Mouse (Mus musculus) heart, postnatal 36 days (tissue): ENCODE results near the gene Nle1. TPM values are rescaled to one million over a fixed set of nuclear protein-coding genes. Genes with fewer than 3 reads are reported as not detected.

Experiments
- DNase-seq, 2 experiments: peaks; one replicate each; pipeline ENCODE4 v3.0.0; 2021 to 2022
- intact Hi-C: fragments of 180-260 bp; cut with DNase I; formaldehyde crosslinking; loops from one replicate; pipeline ENCODE4 v1.15.1; 2025
- total RNA-seq, 2 experiments: library from RNA; stranded (reverse); gene quantifications; 2 replicates each; pipeline ENCODE4 v1.2.3; 2021

Gene Nle1
- total RNA-seq, 2 experiments from 2014 or later: 11.3 to 13.3 TPM

DNA sequence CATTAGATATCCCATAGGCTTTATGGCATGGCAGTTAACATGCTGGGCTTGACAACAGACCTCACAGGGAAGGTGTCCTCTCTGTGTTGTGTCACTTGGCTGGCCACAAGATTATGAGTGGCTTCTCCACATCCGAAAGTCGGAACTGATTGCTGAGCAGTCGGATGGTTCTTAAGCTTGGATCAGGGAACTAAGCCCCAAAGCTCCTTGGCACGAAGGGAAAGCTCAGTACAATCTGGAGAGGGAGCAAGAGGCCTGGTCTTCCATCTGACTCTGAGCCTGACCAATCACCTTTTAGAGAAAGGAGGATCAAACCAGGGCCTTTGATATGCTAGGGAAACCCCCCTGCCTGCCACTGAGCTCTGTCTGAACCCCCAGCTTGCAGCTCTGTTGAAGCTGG lies 13.5 kb upstream of the Nle1 start:
- intact Hi-C loops: no loop called here
- DNase-seq: no peak

DNA sequence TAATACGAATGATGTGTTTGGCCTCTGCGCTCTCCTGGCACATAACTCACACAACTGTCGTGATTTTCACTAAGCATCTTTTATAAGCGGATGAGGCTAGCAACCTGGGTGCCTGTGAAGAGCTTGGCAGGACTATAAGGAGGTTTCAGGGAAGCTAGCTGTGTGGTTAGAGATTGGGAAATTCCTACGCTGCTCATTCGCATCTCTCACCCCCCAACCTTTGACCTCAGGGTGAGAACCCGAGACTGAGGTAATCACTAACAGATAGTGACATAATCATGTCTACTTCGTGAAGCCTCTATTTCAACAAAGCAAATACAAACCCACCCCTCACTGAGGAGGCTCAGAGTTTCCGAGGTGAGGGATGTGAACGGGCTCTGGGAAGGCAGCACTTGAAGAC lies 12.6 kb upstream of the Nle1 start:
- intact Hi-C loops: no loop called here
- no peak for DNase-seq

DNA sequence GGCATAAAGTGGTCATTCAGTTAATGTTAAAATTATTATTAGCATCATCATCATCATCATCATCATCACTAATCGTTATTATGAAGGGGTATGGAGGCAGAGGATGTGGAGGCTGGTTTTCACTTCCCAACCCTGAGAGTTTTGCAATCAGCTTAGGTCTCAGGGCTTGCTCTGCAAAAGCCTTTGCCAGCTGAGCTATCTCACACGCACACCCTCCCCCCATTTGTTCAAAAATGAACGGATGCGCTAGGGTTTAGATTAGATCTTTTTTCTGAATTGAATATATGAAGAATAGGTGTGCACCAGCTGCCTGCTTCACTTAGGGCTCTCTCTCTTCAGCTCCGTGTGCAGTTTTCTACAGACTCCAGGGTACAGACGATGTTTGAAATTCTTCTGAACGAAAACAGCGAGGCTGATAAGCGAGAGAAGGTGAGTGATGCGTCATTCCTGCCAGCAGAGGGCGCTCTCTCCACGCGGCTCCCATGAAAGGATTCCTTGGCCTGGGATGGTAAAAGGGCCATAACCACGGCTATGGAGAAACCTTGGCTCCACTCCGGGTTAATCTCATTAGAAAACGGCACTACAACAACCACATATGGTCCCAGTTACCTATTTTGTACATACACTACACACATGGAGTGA lies 6.6 kb upstream of the Nle1 start:
- DNase-seq: peak; percentile 81 to 90
- intact Hi-C loops: loop anchor here (1.0 to 2.0 kb wide), 3 partner anchors 44 to 278 kb away; no protein-coding TSS in a partner anchor

DNA sequence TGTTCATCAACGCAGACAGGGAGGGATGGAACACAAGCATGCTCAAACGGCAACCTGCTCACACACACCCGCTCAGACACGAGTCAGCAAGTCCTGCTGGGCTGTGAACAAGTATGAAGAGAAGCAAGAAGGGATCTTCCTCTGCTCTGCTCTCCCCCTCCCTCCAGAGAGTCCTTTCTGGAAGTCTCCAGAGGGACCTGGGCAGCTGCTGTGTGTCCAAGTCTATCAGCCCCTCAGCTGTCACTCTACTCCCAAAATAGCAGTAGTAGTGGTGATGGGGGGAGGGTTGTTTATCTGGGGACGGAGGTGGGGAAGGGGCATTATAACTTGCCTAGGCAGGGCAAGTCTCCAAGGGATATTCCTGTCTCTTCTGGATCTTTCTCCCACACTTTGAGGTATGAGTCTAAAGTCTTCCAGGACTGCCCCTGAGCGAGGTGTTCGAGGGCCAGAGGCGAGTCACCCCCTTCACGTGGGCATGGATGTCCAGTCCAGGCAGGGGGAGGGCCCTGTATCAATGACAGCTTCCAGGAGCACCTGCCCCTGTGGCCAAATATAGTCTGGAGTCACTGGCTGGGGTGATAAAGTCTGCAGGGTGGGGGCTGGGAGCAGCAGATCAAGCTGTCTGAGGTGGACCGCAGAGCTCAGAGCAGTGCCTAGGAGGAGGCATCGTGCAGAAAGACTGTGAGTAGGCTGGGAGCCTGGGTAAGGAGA lies 2.6 kb upstream of the Nle1 start:
- intact Hi-C loops: no loop called here

DNA sequence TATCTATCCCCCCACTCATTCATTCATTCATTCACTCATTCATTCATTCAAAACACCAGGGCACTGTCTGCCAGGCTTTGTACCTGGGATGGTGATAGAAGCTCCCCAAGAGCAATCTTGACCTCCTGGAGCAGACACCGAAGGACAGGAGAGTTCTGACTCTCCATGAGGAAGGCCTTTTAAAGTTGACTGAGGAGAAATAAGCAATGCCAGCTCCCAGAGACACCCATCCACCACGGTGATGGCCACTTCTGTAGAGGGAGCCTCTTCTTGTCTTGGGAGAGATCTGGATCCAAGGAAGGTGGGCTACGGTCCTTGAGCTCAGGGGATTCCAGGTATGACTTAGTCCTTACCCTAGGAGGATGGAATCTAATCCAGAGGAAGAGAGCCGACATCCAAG lies 2.0 kb upstream of the Nle1 start, which contains the start of gene Unc45b:
TSS of gene Unc45b (plus strand) at position 301 of the 400 bp plus-strand sequence.
- DNase-seq: no peak
- intact Hi-C loops: no loop called here

More for the DNA sequence above, 2.6 kb upstream of the Nle1 start:
- peak; percentile 64 to 69 for DNase-seq

DNA sequence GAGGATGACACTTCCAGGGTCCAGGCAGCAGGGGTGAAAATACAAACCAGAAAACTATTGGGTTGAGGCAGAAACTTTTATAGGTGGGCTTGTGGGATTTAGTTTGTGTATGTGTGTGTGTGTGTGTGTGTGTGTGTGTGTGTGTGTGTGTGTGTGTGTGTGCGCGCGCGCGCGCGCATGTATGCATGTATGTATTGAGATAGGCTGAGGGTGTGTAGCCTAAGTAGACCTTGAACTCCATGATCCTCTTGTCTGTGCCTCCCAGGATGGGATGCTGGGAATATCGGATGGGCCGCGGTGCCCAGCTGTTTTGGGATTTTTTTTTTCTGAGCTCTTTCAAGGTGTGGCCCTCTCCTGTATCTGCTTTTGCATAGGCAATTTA lies 388 bp upstream of the Nle1 start:
- intact Hi-C loops: no loop called here
- no peak for DNase-seq

DNA sequence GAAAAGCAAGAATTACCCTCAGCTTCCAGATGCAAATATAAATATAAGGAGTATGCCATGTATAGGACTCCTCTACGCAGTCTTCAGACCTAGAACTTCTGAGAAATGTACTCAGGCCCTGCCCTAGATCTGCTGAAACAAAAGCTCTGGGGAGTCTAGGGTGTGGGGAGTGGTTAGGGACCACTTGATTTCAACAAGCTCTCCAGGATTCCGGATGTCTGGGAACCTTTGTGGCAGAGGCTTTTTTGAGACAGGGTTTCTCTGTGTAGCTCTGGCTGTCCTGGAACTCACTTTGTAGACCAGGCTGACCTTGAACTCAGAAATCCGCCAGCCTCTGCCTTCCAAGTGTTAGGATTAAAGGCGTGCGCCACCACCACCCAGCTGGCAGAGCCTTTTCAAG lies 2.4 kb downstream of the Nle1 start:
- no peak for DNase-seq
- intact Hi-C loops: no loop called here

DNA sequence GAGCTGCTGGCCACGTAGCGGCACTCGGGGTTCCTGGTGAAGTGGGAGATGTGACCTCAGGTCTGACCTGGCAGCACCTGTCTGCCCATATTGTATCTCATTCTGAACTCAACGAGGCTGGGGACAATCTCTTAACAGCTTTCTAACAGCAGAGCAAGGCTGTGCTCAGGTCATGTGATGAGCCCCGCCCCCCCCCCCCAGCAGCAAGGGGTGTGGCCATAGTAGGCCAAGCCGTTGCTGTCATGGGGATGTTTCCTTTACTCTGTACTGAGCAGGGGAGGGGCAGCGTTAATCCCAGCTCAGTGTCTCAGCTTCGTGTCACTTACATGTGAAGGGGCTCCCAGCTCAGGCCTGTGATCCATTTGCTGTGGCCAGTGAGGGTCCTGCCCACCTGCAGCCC lies 3.3 kb downstream of the Nle1 start:
- no peak for DNase-seq
- intact Hi-C loops: no loop called here

DNA sequence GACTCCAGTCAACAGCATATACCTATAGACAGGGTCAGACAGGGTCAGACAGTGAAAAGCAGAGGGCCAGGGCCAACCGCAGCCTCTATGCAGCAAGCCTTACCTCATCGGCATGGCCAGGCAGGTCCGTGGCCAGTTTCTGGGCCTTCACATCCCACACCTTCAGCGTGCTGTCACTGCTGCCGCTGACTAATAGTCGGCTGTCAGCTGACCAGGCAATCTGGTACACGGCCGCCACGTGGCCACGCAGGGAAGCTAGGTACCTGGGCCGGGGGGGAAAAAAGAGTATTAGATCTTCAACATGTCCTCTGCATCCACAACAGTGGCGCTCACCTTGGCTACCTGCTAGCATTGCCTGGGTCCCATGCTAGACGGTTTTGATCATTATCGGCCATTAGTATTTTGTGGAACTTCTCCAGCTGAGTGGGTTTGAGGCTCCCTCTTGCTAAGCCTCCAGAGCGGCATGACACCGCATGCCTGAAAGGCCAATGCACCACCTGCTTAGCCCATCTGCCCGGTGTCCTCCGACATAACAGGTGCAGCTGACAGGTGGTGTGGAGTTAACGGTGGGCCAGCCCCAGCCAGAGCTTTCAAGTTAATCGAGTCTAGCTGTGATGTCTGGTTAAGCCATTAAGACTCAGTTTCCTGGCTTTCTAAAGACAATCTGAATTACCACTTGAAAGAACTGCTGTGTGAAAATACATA lies 6.5 kb downstream of the Nle1 start:
- intact Hi-C loops: no loop called here

DNA sequence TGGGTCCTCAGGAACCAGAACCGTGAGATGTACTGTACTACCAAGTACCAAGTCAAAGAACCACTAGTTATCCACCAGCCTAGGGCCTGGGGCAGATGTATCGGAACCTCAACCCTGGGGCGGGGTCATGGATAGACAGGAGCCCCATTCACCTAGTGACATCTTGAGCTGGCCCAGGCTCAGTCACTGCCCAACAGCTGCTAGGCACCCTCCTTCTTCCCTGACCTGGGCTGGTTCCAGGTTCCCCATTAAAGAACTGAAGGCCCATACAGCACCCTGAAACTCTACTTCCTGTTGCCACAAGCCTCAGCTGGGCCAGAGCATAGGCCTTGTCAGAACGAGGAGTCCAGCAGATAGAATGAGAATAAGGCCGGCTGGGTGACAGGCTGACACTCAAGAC lies 8.5 kb downstream of the Nle1 start:
- intact Hi-C loops: no loop called here
- DNase-seq: no peak

More for the DNA sequence above, 6.5 kb downstream of the Nle1 start:
- DNase-seq: no peak

DNA sequence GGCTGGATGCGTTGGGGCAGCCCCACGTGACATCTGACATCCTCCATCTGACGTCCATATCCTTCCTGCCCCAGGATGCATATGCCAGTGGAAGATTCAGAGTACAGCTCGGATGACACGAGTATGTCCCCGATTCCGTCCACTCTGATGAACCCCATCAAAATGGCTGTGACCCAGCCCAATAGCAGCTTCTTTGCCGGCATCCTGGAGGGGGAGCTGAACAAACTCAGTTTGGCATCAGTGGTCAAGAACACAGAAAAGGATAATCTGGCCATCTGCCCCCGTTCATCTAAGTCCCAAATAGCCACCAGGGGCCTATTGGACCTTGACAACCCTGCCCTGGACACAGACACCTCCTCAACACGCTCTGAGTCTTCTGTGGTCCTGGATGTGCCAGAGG lies 10.7 kb downstream of the Nle1 start:
- DNase-seq: no peak
- intact Hi-C loops: no loop called here

DNA sequence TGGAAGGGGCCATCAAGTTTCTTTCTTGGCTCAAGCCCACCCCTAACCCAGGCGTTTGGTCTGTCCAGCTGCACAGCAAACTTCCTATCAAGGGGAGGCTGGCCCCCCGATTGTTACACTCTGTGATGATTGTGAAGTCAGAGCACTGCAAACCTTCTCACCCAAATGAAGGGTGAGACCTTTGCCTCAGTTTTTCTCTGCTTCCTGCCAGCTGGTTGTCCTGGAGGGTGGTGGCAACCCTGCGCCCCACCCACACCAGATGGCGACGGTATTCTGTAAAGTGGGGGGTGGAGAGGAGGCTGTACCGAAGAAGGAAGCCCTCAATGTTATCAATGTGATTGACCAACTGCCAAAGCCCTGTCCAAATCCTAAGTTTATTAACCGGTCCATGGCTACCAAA lies 16.3 kb downstream of the Nle1 start, which contains the start of gene Fndc8:
TSS of gene Fndc8 (plus strand) at position 189 of the 400 bp plus-strand sequence.
- intact Hi-C loops: loop anchor here (2.0 kb wide), 1 partner anchor 73 kb away; no protein-coding TSS in a partner anchor
- DNase-seq: no peak

DNA sequence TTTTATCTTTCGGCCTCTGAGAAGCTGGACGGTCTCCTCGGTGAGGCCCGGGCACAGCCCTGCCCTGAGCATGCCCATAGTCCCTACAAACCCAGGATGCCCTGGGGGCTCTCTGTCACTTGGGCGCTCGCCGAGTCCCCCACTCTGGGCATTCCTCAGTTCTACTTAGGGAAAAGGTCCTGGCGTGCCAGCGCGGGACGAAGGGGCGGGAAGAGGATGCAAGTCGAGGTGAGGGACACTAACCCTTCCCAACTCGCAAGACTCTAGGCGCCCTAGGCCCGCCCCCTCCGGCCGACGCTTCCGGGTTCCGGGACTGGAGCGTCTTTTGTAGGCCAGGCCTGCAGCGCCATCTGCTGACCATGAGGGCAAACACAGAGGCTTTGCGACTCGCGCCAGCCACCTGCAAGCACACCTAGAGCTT lies 17.9 kb downstream of the Nle1 start, which contains the start of gene Rad51d:
TSS of gene Rad51d (minus strand) at position 273 of the 421 bp plus-strand sequence.
- peak; percentile 93 to 95 for DNase-seq
- intact Hi-C loops: loop anchor here (1.0 to 2.0 kb wide), 4 partner anchors 72 to 655 kb away; no protein-coding TSS in a partner anchor

DNA sequence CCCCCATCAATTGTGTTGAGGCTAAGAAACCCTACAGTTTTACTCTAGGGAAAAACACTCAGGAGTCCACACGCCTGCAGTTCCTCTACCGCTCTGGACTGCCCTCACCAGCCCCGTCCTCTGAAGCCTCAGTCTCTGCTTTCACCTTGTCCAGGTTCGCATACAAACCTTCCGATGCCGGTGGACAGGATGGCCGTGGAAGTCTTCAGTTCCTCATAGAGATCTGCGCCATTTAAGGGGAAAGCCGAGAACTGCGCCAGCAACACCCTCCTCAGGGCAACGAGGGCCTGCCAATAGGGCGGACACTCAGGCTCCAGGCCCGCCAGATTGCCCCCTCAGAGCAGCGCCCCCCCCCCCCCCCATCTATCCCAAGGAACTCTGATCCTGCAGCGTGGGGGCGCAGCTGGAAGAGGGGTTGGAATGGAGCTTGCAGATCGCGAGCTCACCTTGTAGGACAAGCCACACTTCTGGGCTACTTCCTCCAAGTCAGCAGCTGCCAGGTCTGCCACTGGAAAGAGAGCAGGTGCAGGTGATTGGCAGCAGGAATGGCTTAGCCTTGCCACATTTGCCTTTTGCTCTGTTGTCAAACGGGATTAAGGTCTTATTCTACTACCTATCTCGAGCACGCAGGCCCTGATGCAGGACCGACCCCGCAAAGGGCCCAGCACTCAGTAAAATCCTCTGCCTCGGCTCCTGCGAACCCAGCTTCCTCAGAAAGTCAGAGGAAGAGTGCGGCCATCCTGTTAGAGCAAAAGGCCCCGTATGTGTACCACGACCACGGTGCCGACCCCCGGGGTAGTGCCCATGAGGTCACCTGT lies 18.5 kb downstream of the Nle1 start:
- intact Hi-C loops: loop anchor here (1.0 to 2.0 kb wide), 4 partner anchors 71 to 654 kb away; no protein-coding TSS in a partner anchor
- no peak for DNase-seq

DNA sequence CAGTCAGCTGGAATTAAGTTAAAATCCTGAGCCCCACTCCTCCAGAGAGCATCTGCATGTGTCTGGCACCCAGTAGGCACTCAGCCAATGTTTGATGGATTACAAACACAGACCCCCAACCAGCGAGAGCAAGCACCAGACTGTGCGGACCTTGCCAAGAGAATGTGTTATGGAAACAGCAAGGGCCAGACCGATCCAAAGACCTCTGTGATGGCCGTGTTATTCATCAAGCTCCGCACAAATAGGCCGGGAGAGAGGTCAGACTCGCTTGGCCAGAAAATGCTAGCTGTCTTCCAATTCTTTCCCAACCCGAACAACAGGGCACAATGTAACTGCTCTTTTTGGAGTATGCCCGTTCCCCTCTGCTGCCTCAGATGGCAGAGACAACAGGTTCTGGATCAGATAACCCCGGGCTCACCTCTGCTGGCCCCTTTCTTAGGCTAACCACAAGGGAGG lies 19.7 kb downstream of the Nle1 start:
- no peak for DNase-seq
- intact Hi-C loops: no loop called here

DNA sequence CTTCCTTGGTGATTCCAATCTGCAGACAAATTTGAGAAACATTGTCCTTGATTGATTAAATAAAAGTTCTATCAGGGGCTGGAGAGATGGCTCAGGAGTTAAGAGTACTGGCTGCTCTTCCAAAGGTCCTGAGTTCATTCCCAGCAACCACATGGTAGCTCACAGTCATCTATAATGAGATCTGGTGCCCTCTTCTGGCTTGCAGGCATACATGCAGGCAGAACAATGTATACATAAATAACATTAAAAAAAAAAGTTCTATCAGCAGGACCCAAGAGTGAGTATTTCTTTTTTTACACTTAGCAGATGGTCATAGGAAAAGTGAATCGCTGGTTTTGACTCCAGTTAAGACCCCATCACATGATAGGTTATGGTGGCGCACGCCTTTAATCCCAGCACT lies 21.7 kb downstream of the Nle1 start:
- intact Hi-C loops: no loop called here
- no peak for DNase-seq

DNA sequence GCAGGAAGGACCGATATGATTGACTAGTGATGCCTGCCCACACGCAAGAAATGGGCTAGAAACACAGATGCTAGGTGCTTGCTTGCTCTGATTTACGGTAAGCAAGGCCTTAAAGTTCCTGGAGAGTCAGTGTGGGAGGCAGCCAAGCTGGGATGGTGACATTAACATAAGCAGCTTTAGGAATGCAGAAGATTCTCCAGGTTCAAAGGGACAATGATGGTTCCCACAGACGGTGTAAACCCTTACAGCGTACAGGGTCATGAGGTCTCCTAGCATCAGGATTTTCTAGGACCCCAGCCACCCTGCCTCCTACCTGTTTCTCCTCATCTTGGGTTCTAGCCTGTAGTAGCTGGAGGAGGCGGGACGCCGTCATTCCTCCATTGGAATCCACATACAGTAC lies 25.0 kb downstream of the Nle1 start:
- no peak for DNase-seq
- intact Hi-C loops: no loop called here

DNA sequence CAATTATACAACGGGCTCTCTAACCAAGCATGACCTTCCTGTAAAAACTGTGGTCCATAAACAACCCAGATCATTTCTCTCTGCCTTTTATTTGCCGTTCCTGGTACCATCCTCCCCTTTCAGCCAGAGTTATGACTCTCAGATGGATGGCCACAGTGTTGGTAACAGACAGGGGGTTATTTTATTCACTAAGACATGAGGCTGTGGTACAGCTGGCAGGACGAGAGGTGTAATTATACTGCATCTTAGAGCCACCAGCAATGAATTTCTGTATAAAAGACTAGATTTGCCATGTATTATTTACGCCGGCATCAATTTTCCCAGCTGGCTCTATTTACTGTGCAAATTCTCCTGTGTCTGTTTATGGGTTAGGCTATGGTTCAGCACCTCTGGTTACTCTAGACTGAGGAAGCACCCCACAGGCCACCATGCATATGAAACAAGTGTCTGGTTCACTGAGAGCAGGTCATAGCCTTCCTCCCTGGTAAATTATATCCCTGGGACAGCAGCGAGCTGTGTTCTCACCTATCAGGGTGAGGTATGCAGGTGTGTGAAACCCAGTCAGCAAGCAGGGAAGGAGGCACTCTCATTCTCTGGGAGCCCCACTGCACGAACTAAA lies 30.4 kb downstream of the Nle1 start:
- intact Hi-C loops: no loop called here
- DNase-seq: no peak

DNA sequence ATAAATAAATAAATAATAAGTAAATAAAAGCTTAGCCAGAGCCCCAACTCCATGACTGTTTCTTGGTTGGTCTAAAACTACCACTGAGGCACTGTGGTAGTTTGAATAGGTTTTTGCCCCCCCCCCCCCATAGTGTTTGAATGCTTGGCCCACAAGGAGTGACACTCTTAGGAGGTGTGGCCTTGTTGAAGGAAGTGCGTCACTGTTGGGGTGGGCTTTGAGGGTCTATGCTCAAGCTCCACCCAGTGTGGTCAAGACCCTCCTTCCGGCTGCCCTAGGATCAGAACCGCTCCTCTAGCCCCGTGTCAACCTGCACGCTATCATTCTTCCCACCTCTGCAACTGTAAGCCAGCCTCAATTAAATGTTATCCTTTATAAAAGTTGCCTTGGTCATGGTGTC lies 32.6 kb downstream of the Nle1 start:
- DNase-seq: no peak
- intact Hi-C loops: no loop called here

DNA sequence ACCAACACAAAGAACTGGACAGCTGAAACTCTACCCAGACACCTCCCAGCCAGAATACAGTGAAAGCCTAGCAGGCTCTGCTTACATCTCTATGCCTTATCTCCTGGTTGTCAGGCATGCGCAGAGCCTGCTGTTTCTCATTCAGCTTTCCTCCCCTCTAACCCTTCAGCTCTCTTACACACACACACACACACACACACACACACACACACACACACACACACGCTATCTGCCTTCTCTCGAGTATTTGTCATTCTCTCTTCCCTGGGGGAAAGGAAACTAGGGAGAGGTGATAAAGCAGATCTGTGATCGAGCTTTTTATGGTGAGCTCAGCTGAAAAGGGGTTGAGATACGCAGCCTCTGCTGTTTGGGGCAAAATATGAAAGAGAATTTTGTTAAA lies 33.3 kb downstream of the Nle1 start:
- no peak for DNase-seq
- intact Hi-C loops: loop anchor here (5.0 kb wide), 1 partner anchor 128 kb away; no protein-coding TSS in a partner anchor
